In genomic region chr5:115491771-115492322, GRCm38 (mm10) we compare ENCODE assay signal across 8 mouse cellular contexts. TPM values are rescaled to one million over a fixed set of nuclear protein-coding genes. Genes with fewer than 3 reads are reported as not detected.
DNase-seq lines count a peak whose midpoint lies in the region; ATAC-seq and TF ChIP-seq lines count a peak whose summit lies in the region.

No protein-coding gene starts in this region.

- DNase-seq in 3T3-L1 (ENCODE audit: low read depth, low spot score) (peak; percentile 97), Patski (ENCODE audit: low read depth, low spot score) (peak; percentile 94)
- DNase-seq in kidney, postnatal 0 days (ENCODE audit: low spot score): peak; percentile 70
- DNase-seq in lung, postnatal 4 days: peak; percentile 70 to 80
- DNase-seq in spleen, postnatal 36 days (ENCODE audit: low spot score in 2 of 2): peak; percentile 46 to 51
- DNase-seq in left cerebral cortex, adult 11 months (ENCODE audit: low spot score): no peak

- CTCF ChIA-PET in Patski (lab: Charles Lee): interaction anchor here (1.0 to 2.8 kb wide), 5 partner anchors 12 to 88 kb away, joined by 3 to 9 read pairs (median 4); no protein-coding TSS in a partner anchor

- POLR2A ChIA-PET in Patski (lab: Charles Lee): interaction anchor here (0.6 to 1.7 kb wide), 12 partner anchors 11 to 432 kb away, joined by 3 to 7 read pairs (median 3); partner anchors contain the start of gene Rplp0

- no peaks in the 10 kb centered on the region for H3K36me3 ChIP-seq in embryonic facial prominence, embryonic 13.5 days
- H3K36me3 ChIP-seq in heart, embryonic 13.5 days: no peaks in the 10 kb centered on the region
- no peaks in the 10 kb centered on the region for H3K36me3 ChIP-seq in kidney, postnatal 0 days (ENCODE audit: insufficient read depth, low read length)

- peak; percentile 83 for ATAC-seq in Patski
- no peak for ATAC-seq in embryonic facial prominence, embryonic 13.5 days (ENCODE audit: insufficient number of reproducible peaks, insufficient read depth, low FRiP score, low TSS enrichment, low read depth)
- ATAC-seq in heart, embryonic 13.5 days (ENCODE audit: extremely low read depth, insufficient number of reproducible peaks, low FRiP score, low TSS enrichment): no peak
- ATAC-seq in kidney, postnatal 0 days (replicated peaks; ENCODE audit: low FRiP score, low read depth): peak; percentile 6; the same call in 1 of the 2 replicates

- peak overlapping the region; percentile 28 for H3K4me3 ChIP-seq in embryonic facial prominence, embryonic 13.5 days
- H3K4me3 ChIP-seq in heart, embryonic 13.5 days: peak overlapping the region; percentile 40
- peak overlapping the region; percentile 20; the same call in 1 of the 2 replicates for H3K4me3 ChIP-seq in kidney, postnatal 0 days (replicated peaks; ENCODE audit: low read depth, low read length)

- no peaks in the 10 kb centered on the region for H3K27me3 ChIP-seq in Patski
- no peaks in the 10 kb centered on the region for H3K27me3 ChIP-seq in embryonic facial prominence, embryonic 13.5 days
- no peaks in the 10 kb centered on the region for H3K27me3 ChIP-seq in heart, embryonic 13.5 days (replicated peaks)
- no peaks in the 10 kb centered on the region for H3K27me3 ChIP-seq in kidney, postnatal 0 days (ENCODE audit: insufficient read depth, low read length)

- H3K27ac ChIP-seq in embryonic facial prominence, embryonic 13.5 days: peak overlapping the region; percentile 48; the same call in 1 of the 2 replicates
- peak overlapping the region; percentile 71 for H3K27ac ChIP-seq in heart, embryonic 13.5 days (replicated peaks)
- no peak overlapping the region for H3K27ac ChIP-seq in kidney, postnatal 0 days

- peaks cover 43% of the 10 kb centered on the region for H3K4me1 ChIP-seq in embryonic facial prominence, embryonic 13.5 days
- peaks cover 41% of the 10 kb centered on the region for H3K4me1 ChIP-seq in heart, embryonic 13.5 days
- peaks cover 14% of the 10 kb centered on the region; the same call in 1 of the 2 replicates for H3K4me1 ChIP-seq in kidney, postnatal 0 days (replicated peaks; ENCODE audit: insufficient read depth, low read length)

- H3K9ac ChIP-seq in embryonic facial prominence, embryonic 13.5 days: peak overlapping the region; percentile 70
- H3K9ac ChIP-seq in heart, embryonic 13.5 days: peak overlapping the region; percentile 76
- peak overlapping the region; percentile 52 for H3K9ac ChIP-seq in kidney, postnatal 0 days (ENCODE audit: low read depth, low read length)

- H3K9me3 ChIP-seq in embryonic facial prominence, embryonic 13.5 days: no peaks in the 10 kb centered on the region
- H3K9me3 ChIP-seq in heart, embryonic 13.5 days: no peaks in the 10 kb centered on the region
- H3K9me3 ChIP-seq in kidney, postnatal 0 days (replicated peaks; ENCODE audit: low read length): no peaks in the 10 kb centered on the region

- TF ChIP-seq CTCF in Patski (IDR thresholded peaks at IDR 0.05): no peak
- TF ChIP-seq CTCF in kidney, postnatal 0 days (IDR thresholded peaks at IDR 0.05; ENCODE audit: low read depth): no peak

- 4% methylated on average over 28 of the region's 28 CpGs for WGBS in embryonic facial prominence, embryonic 13.5 days
- 2% methylated on average over 28 of the region's 28 CpGs for WGBS in heart, embryonic 13.5 days
- under 1% methylated on average over 28 of the region's 28 CpGs for WGBS in kidney, postnatal 0 days

- in situ Hi-C loops in Patski (cut with MboI; ENCODE audit: low pct_unique_long_range_greater_than_20kb): no loop called here

- H3K4me2 ChIP-seq in embryonic facial prominence, embryonic 13.5 days: peak overlapping the region; percentile 64
- peak overlapping the region; percentile 75 for H3K4me2 ChIP-seq in heart, embryonic 13.5 days
- H3K4me2 ChIP-seq in kidney, postnatal 0 days (ENCODE audit: low read length): peak overlapping the region; percentile 60

RNA-seq across cellular contexts. Expression of gene Sirt4, which starts 7.3 kb away (rescaled TPM):
- polyA plus RNA-seq in Patski (2021): 34.6 TPM
- 24.8 and 28.1 TPM in 2 replicates for polyA plus RNA-seq in embryonic facial prominence, embryonic 13.5 days (2015; fragmentation: Nextera tagmentation; extraction: Ambion mirVana)
- 18.9 and 19.8 TPM in 2 replicates for polyA plus RNA-seq in heart, embryonic 13.5 days (2015; fragmentation: Nextera tagmentation; extraction: Ambion mirVana)
- 19.6 and 20.2 TPM in 2 replicates for polyA plus RNA-seq in kidney, postnatal 0 days (2015; fragmentation: Nextera tagmentation; extraction: Ambion mirVana)

RNA-seq across cellular contexts. Expression of gene Pxn, which starts 14.6 kb away (rescaled TPM):
- polyA plus RNA-seq in Patski (2021): 136 TPM
- polyA plus RNA-seq in embryonic facial prominence, embryonic 13.5 days (2015; fragmentation: Nextera tagmentation; extraction: Ambion mirVana): 39.6 and 44.2 TPM in 2 replicates
- 29.7 and 31.7 TPM in 2 replicates for polyA plus RNA-seq in heart, embryonic 13.5 days (2015; fragmentation: Nextera tagmentation; extraction: Ambion mirVana)
- polyA plus RNA-seq in kidney, postnatal 0 days (2015; fragmentation: Nextera tagmentation; extraction: Ambion mirVana): 48.3 and 53.1 TPM in 2 replicates

RNA-seq across cellular contexts. Expression of gene Pla2g1b, which starts 25.8 kb away (rescaled TPM):
- not detected for polyA plus RNA-seq in Patski (2021)
- not detected in 2 replicates for polyA plus RNA-seq in embryonic facial prominence, embryonic 13.5 days (2015; fragmentation: Nextera tagmentation; extraction: Ambion mirVana)
- 0.88 and 1.1 TPM in 2 replicates for polyA plus RNA-seq in heart, embryonic 13.5 days (2015; fragmentation: Nextera tagmentation; extraction: Ambion mirVana)
- polyA plus RNA-seq in kidney, postnatal 0 days (2015; fragmentation: Nextera tagmentation; extraction: Ambion mirVana): 0.97 and 0.98 TPM in 2 replicates

Comparison
In these comparisons a context has a peak if more than half of its experiments do, and no peak if none do; other contexts are left out.
1. ATAC-seq: peak in Patski (single experiment) and kidney, postnatal 0 days (single experiment); none in embryonic facial prominence, embryonic 13.5 days (single experiment) and heart, embryonic 13.5 days (single experiment).
2. Peak in every context shown above with its lines, with median percentiles within 50 percentile points of each other: H3K4me2 ChIP-seq, H3K4me3 ChIP-seq and H3K9ac ChIP-seq.